Mouse (Mus musculus) left cerebral cortex, adult 2 months (tissue): ENCODE results near the gene Mrgpre. TPM values are rescaled to one million over a fixed set of nuclear protein-coding genes. Genes with fewer than 3 reads are reported as not detected.
A peak's percentile ranks its signal among the peaks of the same experiment; 100 is the strongest.

Experiments used
- DNase-seq, 2 experiments: peaks; one replicate each; pipeline ENCODE4 v3.0.0; 2021 to 2022; ENCODE audit warnings: low spot score in 2 of 2, mixed read lengths in 1 of 2; ENCODE audit errors: extremely low spot score in 1 of 2
- H3K27ac ChIP-seq: fragments of 200-600 bp; 2 replicates; pipeline ENCODE4 v1.8.1; 2022
- H3K4me3 ChIP-seq: fragments of 200-600 bp; 2 replicates; pipeline ENCODE4 v1.8.1; 2022
- CTCF ChIP-seq: fragments of 200-600 bp; IDR thresholded peaks from 2 replicates; pipeline ENCODE4 v1.8.1; 2022; ENCODE audit warnings: antibody characterized with exemption, mild to moderate bottlenecking, moderate library complexity
- intact Hi-C: fragments of 180-260 bp; cut with DNase I; formaldehyde crosslinking; loops from one replicate; pipeline ENCODE4 v1.15.1; 2025
- total RNA-seq, 2 experiments: library from RNA; stranded (reverse); gene quantifications; 2 replicates each; pipeline ENCODE4 v1.2.3; 2021

Gene Mrgpre
- total RNA-seq, 2 experiments from 2014 or later = 5.5 to 7.0 TPM

DNA sequence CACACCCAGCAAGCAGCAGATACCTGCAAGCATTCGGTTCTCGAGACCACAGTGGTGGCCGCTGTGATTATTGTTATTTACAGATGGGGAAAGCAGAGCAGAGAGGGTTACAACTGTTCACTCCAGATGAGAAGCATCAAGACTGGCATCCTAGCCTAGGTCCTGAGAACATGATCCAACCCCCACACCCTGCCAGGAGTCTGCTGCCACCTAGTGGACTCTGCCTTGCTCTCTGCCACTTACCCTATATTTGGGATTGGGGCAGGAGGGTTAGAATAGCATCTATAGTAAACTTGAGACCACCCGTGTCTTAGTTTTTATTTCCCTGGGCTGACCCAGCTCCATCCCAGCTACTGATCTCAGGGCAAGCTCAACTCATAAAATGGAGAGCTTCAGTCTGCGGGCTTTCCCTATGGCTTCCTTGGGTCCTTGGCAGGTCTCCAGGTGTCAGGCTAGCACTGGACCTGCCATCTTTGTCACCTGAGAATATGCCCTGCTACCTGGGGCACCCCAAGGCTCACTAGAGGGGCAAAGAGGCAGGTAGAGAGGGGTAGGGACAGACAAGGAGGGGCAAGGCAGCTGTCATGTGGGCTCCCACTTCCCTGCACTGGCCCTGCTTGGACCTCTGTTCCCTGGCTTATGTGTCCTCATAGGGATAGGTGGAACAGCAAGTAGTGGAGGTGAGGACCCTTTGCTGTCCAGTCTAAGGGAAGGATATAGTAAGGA lies 30.1 kb downstream of the Mrgpre start:
- peak in 1 of 2 experiments; percentile 65 for DNase-seq
- intact Hi-C loops = no loop called here

DNA sequence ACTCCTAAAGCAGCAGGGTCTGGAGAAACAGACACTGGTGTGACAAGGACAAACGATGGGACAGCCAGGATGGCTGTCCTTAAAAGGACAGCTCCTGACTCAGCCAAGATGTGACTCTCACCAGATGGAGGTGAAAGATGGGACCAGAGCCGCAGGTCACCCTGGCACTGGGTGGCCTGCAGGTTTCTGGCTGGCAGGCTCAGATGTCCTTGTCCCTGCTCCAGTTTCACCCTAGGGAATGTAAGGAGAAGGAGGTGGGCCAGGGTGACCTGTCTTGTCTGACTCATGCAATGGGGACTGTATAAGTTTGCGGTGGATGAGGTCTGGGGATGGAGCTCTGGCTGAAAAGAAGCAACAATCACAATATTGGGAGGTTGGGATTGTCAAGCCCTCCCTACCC lies 31.7 kb downstream of the Mrgpre start:
- DNase-seq = no peak
- Histone ChIP-seq H3K27ac (no peak overlapping the region), H3K4me3 (no peak overlapping the region)
- intact Hi-C loops = no loop called here
- TF ChIP-seq CTCF = no peak

More for the DNA sequence above, 30.1 kb downstream of the Mrgpre start:
- peak; percentile 85 for TF ChIP-seq CTCF
- Histone ChIP-seq H3K27ac (no peak overlapping the region), H3K4me3 (no peak overlapping the region)

DNA sequence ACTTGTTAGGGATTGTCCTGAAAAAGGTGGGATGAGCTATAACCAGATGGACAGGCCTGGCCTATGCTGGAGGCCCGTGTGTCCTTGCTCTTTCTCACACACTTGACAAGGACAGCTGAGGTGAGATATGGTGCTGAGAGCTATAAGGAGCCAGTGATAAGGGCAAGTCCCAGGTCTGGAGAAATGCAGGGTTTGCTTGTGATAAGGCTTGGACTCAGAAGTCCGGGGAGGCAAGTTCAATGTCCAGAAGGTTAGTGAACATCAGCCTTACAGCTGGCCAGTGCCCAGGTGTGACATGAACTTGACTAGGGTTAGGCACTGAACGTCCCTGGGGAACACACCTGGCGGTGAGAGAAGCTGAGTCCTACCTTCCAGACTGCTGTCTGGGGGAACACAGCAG lies 32.2 kb downstream of the Mrgpre start:
- no peak for DNase-seq
- no peak overlapping the region for H3K27ac ChIP-seq
- no peak for TF ChIP-seq CTCF
- no peak overlapping the region for H3K4me3 ChIP-seq
- intact Hi-C loops = no loop called here

DNA sequence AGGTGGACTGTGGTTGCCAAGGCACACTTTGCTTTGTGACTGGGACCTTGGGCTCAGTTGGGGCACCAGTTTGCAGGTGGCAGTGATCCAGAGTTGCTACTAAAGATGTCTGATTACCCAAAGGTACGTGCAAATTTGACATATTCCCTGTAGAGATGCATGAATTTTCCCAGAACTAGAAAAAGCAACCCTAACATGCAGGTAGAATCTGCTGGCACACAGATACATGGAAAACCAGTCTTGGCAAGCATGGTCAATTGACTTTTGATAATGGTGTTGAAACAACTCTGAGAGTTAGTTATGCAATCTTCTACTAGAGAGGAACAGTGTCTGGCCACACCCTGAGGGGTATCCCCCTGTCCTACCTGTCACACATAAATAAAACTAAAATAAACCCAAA lies 32.9 kb downstream of the Mrgpre start:
- Histone ChIP-seq H3K4me3 (no peak overlapping the region), H3K27ac (no peak overlapping the region)
- intact Hi-C loops = no loop called here
- DNase-seq = no peak
- TF ChIP-seq CTCF = no peak

DNA sequence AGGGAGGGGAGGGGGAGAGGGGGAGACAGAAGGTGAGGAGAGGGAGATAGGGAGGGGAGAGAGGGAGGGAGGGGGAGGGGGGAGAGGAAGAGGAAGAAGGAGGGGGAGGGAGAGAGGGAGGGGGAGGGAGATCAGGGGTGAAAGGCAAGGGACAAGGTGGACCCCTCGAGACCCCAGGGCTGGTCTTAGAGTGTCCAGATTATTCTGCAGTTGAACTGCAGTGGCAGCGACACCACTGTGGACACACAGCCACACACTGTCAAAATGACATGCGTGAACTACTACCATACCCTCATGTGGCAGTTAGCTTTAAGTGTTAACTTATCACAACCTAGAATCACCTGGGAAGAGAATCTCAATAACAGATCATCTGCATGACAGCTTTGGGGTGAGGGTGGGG lies 35.3 kb downstream of the Mrgpre start:
- H3K4me3 ChIP-seq = no peak overlapping the region
- TF ChIP-seq CTCF = no peak
- DNase-seq = no peak
- intact Hi-C loops = loop anchor here (5.0 kb wide), 1 partner anchor 597 kb away; no protein-coding TSS in a partner anchor
- no peak overlapping the region for H3K27ac ChIP-seq

DNA sequence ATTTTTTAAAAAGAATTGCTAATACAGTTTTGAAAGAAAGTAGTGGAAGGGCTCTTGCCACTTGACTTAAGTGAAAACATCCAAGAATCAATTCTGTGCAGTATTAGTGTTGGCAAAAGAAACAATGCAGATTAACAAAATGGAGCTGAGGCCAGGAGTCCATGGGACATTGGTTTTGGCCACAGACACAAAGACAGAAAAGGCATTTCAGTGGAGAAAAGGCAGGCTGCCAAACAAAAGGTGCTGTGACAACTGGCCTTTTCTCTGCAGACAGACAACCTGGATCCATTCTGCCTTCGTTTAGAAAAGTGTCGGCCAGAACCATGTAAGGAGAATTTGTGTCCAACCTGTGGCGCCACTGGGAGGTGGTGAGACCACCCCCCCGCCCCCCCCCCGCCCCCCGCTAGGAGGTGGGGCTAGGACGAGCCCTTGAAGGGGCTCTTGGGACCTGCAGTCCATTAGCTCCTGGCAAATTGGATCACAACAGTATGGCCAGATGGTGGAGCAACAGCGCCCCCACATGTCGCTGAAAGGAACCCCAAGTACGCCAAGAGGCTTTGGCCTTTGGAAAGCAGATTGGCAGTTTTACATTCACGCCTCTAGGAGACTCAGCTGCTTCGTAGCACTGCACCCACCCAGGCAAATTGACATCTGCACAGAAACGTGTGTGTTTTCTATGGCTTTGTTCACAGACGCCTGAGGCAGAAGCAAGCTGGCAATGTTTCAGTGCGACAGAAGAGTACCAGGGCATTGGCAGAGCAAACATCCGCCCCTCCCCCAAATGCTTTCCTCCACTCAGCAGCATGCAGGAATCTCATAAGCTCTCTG lies 36.0 kb downstream of the Mrgpre start:
- no peak overlapping the region for H3K27ac ChIP-seq
- peak; percentile 84 for TF ChIP-seq CTCF
- intact Hi-C loops = loop anchor here (1.0 to 5.0 kb wide), 2 partner anchors 42 to 596 kb away; no protein-coding TSS in a partner anchor
- peak; percentile 85 to 91 for DNase-seq
- peak overlapping the region; percentile 19 for H3K4me3 ChIP-seq

DNA sequence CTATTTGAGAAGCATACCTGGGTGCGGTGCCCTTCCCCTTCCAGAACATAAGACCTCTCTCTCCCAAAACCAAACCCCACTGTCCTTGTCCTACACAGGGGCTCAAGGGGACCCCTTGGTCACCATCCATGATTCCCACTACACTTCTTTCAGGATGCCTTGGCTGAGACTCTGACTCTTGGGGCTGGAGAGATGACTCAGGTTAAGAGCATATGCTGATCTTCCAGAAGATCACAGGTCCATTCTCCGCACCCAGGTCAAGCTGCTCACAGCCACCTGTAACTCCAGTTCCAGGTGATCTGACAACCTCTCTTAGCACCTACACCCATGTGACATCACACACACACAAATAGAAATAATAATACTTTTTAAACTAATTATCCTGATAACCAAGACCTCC lies 43.6 kb downstream of the Mrgpre start:
- peak overlapping the region; percentile 84 for H3K4me3 ChIP-seq
- intact Hi-C loops = no loop called here
- DNase-seq = no peak
- H3K27ac ChIP-seq = peak overlapping the region; percentile 94
- no peak for TF ChIP-seq CTCF

DNA sequence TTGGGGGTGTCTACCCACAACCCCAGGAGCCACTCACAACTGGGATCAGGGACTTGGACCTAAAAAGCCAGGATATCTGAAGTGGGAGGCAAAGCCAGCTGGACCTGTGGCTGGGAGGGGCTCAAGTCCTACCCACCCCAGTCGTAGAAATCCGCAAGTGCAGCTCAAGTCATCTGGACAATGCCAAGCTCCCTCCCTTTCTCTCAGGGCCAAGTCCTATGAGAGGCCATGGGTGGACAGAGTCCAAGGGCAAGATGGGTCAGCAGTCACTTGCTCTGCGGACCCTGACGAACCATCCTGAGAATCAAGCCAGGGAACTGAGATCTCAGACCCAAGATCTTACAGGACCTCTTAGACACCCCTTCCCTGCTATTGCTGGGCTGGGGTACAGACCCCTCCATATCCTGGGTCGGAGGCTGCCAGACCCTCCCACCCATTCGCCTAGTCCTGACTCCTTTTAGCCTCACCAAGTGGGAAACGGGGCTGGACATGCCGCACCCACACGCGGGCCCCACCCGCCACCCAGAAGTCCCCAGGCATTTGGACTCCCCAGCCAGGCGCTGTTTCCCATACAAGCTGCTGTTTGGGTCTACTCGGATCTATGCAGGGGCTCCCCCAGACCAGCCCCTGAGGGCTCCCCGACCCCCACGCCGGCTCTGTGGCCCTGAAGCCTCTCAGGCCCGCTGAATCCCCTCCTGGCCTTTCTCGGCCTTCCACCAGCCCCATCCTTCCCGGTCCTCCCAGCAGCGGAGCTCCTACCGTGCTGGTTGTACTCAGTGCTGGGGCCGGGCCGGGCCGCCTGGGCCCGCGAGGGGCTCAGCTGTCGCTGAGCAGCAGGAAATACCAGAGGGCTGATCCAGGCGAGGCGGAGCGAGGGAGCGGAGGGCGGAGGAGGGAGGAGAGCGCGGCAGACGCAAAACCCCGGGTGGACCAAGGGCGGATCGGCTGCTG lies 44.5 kb downstream of the Mrgpre start:
- peak overlapping the region; percentile 94 for H3K27ac ChIP-seq
- TF ChIP-seq CTCF = no peak
- peak overlapping the region; percentile 84 for H3K4me3 ChIP-seq
- DNase-seq = peak; percentile 78 to 80
- intact Hi-C loops = no loop called here

DNA sequence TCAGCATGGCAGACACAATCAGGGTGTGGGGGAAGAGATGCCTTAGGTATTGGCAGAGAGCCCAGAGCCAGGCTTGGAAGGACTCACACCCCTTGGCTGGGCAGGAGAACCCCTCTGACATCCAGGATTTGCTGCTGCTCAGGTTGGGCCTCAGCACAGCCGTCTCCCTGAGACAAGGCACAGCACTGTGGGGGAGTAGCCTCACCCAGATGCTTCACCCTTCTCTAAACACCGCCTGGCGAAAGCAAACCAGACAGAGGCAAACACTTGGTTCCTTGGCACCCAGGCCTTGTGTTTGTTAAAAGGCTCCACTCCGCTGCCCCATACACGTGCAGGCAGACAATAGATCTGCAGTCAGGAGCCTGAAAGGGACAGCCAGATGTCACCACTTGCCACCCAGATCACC lies 45.7 kb downstream of the Mrgpre start:
- DNase-seq = no peak
- intact Hi-C loops = no loop called here
- H3K4me3 ChIP-seq = peak overlapping the region; percentile 84
- no peak for TF ChIP-seq CTCF
- H3K27ac ChIP-seq = peak overlapping the region; percentile 1; the same call in 1 of the 2 replicates

DNA sequence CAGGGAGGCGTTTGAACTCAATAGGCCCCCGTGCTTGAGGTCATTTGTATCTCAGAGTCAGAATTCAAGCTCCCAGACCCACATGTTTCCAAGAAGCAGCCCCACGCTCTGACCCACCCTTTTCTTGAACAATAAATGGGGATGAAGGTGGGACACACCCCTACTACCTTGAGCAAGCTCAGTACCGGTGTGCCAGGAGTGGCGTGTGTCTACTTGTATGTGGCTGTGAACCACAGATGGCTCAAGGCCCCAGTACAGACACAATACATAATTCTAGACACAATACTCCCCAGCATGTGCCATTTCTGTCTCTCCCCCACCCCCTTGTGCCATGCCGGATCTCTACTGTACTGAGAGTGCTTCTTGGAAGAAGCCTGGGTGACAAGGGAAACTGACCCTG lies 46.1 kb downstream of the Mrgpre start:
- no peak overlapping the region; the same call in 1 of the 2 replicates for H3K27ac ChIP-seq
- peak overlapping the region; percentile 84 for H3K4me3 ChIP-seq
- intact Hi-C loops = no loop called here
- DNase-seq = no peak
- TF ChIP-seq CTCF = no peak

DNA sequence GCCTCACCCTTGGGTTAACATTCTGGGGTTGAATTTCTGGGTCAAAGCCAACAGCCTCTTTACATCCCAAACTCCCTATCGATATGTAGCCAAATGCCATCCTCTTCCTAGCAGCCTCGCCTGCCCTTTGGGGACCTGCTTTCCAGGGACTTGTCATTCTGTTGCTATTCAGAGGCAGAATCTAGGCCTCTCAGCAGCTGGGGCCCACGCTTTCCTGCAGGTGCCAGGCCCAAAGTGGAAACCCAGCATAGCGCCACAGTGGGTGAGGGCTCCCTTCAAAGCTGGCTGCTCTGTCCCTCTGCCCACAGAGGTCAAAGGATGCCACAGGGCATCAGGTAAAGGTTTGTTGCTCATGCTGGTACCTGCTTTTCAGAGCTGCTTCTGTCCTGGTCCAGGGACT lies 50.6 kb downstream of the Mrgpre start:
- TF ChIP-seq CTCF = no peak
- DNase-seq = no peak
- no peak overlapping the region for H3K27ac ChIP-seq
- H3K4me3 ChIP-seq = no peak overlapping the region
- intact Hi-C loops = no loop called here
